Mouse (Mus musculus): ENCODE measurements around the gene Usp53. TPM values are rescaled to one million over a fixed set of nuclear protein-coding genes. Genes with fewer than 3 reads are reported as not detected.

Usp53 gene
- polyA plus RNA-seq, 1 experiment: 5.4 TPM

DNA sequence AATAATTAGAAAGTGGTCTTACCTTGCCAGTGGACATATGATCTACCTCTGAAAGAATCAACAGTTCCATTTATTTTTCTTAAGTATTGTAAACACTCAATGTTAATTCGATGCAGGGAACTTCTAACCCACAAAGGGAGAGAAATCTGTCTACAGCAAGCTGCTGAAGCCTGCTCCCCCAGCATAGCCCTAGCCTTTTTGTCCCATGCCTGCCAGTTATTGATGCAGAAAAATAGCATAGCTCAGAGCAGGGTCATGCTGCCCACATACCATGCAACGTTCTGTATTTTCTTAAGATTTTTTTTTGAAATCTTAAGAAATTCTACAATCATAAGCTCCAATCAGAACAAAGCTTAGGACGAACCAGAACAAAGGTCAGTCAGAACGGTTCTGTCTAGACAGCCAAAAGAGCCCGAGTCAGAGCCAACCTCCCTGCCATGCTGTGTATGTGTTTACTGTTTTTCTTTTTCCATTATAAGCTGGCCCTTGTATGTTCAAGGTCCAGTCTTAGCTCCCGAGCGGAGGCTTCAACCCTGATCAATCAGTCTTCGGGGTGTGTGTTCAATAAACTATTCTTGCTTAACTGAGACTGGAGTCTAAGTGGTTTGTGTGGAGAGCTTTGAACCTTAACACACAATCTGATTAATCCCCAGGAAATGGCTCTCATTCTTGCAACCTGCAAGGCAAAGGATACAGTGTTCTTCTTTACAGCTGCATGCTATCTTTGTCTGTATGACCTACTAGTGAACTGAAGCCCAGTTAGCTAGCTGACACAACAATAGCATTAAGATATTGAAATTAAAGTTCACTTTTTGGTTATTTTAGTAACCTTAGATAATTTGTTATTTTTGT, 62.4 kb downstream of the Usp53 start:
- H3K27ac ChIP-seq (replicated peaks; ENCODE audit: low read depth, low read length): peak overlapping the region; percentile 96
- H3K4me1 ChIP-seq (ENCODE audit: control insufficient read depth, insufficient read depth, insufficient read length, low read length): peaks cover 3% of the 10 kb centered on the region; the same call in 1 of the 2 replicates
- peak overlapping the region; percentile 27; the same call in 1 of the 2 replicates for H3K4me3 ChIP-seq (ENCODE audit: insufficient read depth, low read depth, low read length)

DNA sequence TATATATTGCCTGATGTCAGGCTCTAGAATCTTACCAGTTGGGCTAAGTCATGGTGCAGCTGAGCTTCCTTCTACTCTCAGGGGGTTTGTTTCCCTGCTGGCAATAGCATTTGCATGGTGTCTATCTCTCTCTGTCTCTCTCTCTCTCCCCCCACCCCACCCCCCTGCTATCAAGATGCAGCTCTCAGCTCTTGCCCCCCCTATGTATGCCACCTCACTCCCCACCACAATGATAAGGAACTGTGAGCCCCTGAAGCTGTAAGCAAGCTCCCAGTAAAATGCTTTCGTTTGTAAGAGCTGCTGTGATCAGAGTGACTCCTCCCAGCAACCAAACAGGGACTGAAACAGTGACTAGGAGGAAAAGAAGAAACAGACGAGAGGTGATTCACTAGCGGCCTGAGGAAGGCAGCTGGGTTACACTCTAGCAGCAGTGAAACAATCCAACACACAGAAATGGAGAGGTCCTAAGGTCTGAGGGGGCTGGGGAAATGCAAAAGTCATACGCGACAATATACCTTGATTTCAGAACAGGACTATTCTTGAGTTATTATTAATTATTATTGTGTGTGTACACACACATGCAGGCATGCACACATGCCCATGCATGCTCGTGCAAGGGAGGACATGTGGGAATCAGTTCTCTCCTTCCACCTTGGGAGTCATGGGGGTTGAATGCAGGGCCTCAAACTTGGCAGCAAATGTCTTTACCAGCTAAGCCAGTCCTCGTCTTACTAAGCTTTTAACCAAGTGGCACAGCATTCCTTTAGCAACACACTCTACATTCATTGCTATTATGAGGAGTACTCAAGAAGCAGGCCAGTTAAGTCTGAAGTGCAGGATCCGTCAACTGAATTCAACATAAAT, 63.5 kb downstream of the Usp53 start:
- Histone ChIP-seq H3K27ac (replicated peaks; ENCODE audit: low read depth, low read length) (peak overlapping the region; percentile 45; the same call in 1 of the 2 replicates), H3K4me3 (ENCODE audit: insufficient read depth, low read depth, low read length) (no peak overlapping the region), H3K4me1 (ENCODE audit: control insufficient read depth, insufficient read depth, insufficient read length, low read length) (peaks cover 3% of the 10 kb centered on the region; the same call in 1 of the 2 replicates)

DNA sequence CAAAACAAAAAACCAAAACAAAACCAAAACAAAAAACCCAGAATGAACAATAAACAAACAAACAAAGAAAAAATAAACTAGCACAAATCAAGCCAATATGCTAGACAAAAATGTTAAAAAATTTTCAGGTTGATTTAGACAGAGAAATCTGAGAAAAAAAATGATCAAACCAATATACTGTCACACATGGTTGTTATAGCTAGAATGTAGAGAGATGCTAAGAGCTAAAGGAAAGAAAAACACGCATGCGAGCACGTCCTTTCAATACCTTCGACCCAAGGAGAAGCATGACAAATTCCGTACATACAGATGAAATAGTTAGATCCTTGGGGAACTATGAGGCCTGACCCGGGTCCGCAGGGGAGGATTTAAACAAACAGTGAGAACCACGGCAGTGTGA, 65.0 kb downstream of the Usp53 start, which contains the start of gene Gm10959:
Gene Gm10959, minus strand, starts transcription at position 101 of the 400 bp plus-strand sequence.
- Histone ChIP-seq H3K27ac (replicated peaks; ENCODE audit: low read depth, low read length) (no peak within 1 kb of the TSS), H3K4me3 (ENCODE audit: insufficient read depth, low read depth, low read length) (no peak within 1 kb of the TSS), H3K4me1 (ENCODE audit: control insufficient read depth, insufficient read depth, insufficient read length, low read length) (peaks cover 3% of the 10 kb centered on the region; the same call in 1 of the 2 replicates)

GRCm38 (mm10) chr3:122918672-122919071, 65.6 kb downstream of the Usp53 start:
- H3K4me3 ChIP-seq (ENCODE audit: insufficient read depth, low read depth, low read length): no peak overlapping the region
- no peak overlapping the region for H3K27ac ChIP-seq (replicated peaks; ENCODE audit: low read depth, low read length)
- peaks cover 3% of the 10 kb centered on the region; the same call in 1 of the 2 replicates for H3K4me1 ChIP-seq (ENCODE audit: control insufficient read depth, insufficient read depth, insufficient read length, low read length)

DNA sequence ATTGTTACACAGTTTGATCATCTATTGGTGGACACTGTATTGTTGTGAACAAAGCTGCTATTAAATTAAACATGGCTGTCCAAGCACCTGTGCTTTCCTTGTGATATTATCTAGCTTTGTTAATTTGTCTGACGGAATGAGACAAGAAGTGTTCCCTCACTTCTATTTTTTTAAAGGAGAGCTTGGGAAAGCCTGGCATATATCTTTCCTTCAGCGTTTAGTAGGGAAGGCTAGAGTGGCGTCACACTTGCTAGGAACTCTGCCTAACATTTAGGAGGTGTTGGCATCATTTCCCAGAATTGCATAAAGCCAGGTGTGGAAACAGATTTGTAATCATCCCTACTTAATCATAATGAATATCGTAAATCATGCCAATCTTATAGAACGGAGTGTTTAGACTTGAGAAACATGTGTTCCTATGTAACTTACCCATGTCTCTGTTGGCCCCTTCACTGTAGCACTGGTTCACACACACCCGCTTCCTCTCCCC, 68.1 kb downstream of the Usp53 start:
- H3K27ac ChIP-seq (replicated peaks; ENCODE audit: low read depth, low read length): no peak overlapping the region
- H3K4me1 ChIP-seq (ENCODE audit: control insufficient read depth, insufficient read depth, insufficient read length, low read length): peaks cover 3% of the 10 kb centered on the region; the same call in 1 of the 2 replicates
- H3K4me3 ChIP-seq (ENCODE audit: insufficient read depth, low read depth, low read length): no peak overlapping the region

GRCm38 (mm10) chr3:122915493-122915892, 68.8 kb downstream of the Usp53 start:
- H3K27ac ChIP-seq (replicated peaks; ENCODE audit: low read depth, low read length): no peak overlapping the region
- no peaks in the 10 kb centered on the region for H3K4me1 ChIP-seq (ENCODE audit: control insufficient read depth, insufficient read depth, insufficient read length, low read length)
- no peak overlapping the region for H3K4me3 ChIP-seq (ENCODE audit: insufficient read depth, low read depth, low read length)

- Histone ChIP-seq H3K27ac (replicated peaks; ENCODE audit: low read depth, low read length) (no peak overlapping the region), H3K4me1 (ENCODE audit: control insufficient read depth, insufficient read depth, insufficient read length, low read length) (no peaks in the 10 kb centered on the region), H3K4me3 (ENCODE audit: insufficient read depth, low read depth, low read length) (no peak overlapping the region)
Measured at GRCm38 (mm10) chr3:122907841-122908240, 76.5 kb downstream of the Usp53 start.

- no peak overlapping the region for H3K27ac ChIP-seq (replicated peaks; ENCODE audit: low read depth, low read length)
- no peak overlapping the region for H3K4me3 ChIP-seq (ENCODE audit: insufficient read depth, low read depth, low read length)
- no peaks in the 10 kb centered on the region for H3K4me1 ChIP-seq (ENCODE audit: control insufficient read depth, insufficient read depth, insufficient read length, low read length)
Measured at GRCm38 (mm10) chr3:122903746-122904433, 80.4 kb downstream of the Usp53 start.

DNA sequence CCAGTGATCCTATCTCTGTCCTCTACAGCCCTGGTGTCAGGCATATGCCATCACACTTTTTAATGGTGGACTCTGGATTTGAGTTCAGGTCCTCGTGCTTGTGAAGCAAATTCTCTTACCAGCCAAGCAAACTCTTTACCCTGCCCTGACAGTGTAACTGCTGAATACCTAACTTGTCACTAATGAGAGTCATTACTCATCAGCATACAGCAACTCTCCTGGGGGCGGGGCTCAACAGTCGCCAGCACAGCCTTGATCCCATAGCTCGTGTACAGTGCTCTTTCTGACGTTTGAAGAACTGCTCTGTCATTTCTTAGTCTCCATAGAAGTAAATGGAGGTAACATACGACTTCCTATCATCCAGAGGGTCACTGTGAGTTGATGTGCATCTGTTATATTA, 86.1 kb downstream of the Usp53 start:
- H3K27ac ChIP-seq (replicated peaks; ENCODE audit: low read depth, low read length): no peak overlapping the region
- no peaks in the 10 kb centered on the region for H3K4me1 ChIP-seq (ENCODE audit: control insufficient read depth, insufficient read depth, insufficient read length, low read length)
- H3K4me3 ChIP-seq (ENCODE audit: insufficient read depth, low read depth, low read length): no peak overlapping the region

- H3K4me3 ChIP-seq (ENCODE audit: insufficient read depth, low read depth, low read length): no peak overlapping the region
- H3K4me1 ChIP-seq (ENCODE audit: control insufficient read depth, insufficient read depth, insufficient read length, low read length): no peaks in the 10 kb centered on the region
- H3K27ac ChIP-seq (replicated peaks; ENCODE audit: low read depth, low read length): no peak overlapping the region
Measured at GRCm38 (mm10) chr3:122895189-122895731, 89.0 kb downstream of the Usp53 start.

GRCm38 (mm10) chr3:122894772-122895171, 89.5 kb downstream of the Usp53 start, which contains the start of gene Fabp2:
Gene Fabp2 (plus strand): TSS chr3:122895072.
- Histone ChIP-seq H3K27ac (replicated peaks; ENCODE audit: low read depth, low read length) (no peak within 1 kb of the TSS), H3K4me3 (ENCODE audit: insufficient read depth, low read depth, low read length) (no peak within 1 kb of the TSS), H3K4me1 (ENCODE audit: control insufficient read depth, insufficient read depth, insufficient read length, low read length) (no peaks in the 10 kb centered on the region)

- Histone ChIP-seq H3K4me1 (ENCODE audit: control insufficient read depth, insufficient read depth, insufficient read length, low read length) (no peaks in the 10 kb centered on the region), H3K4me3 (ENCODE audit: insufficient read depth, low read depth, low read length) (no peak overlapping the region), H3K27ac (replicated peaks; ENCODE audit: low read depth, low read length) (no peak overlapping the region)
Measured at GRCm38 (mm10) chr3:122888371-122888819, 95.9 kb downstream of the Usp53 start.

DNA sequence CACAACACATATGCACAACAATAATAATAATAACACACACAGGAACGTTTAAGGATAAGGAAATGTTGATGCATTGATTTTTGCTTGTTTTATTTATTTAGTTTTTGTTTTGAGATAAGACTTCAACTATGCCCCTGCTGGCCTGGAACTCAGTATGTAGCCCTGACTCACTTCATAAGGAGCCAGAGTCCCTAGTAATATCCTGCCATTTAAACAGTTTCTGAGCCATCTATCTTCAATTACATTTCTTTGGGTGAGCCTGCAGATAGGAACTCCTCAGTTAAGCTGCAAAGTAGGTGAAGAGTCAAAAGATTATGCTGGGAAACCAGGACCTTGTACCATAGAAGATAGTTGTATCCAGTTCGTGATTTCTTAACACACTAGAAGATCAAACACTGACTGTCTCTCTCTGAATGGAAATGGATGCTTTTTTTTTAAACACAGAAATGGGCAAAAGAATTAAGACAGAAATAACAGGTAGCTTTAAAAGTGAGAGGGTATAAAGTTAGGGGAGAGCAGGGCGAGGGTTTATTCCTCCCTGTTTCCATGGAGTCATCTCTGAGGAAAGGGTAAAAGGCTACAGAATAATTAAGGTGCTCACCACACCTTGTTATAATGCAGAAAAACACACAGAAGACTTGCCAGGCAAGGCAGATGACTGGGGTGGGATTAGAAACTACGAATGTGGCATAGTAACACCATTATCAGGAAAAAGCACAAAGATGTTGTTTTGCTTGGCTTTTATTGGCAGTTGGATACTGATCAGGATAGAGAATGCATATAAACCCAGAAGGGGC, 96.6 kb downstream of the Usp53 start:
- Histone ChIP-seq H3K27ac (replicated peaks; ENCODE audit: low read depth, low read length) (no peak overlapping the region), H3K4me1 (ENCODE audit: control insufficient read depth, insufficient read depth, insufficient read length, low read length) (no peaks in the 10 kb centered on the region), H3K4me3 (ENCODE audit: insufficient read depth, low read depth, low read length) (no peak overlapping the region)

All from brown adipose tissue, adult 24 weeks (tissue).